Mouse (Mus musculus) heart, embryonic 14.5 days (tissue): ENCODE measurements around the gene Vamp5. TPM values are rescaled to one million over a fixed set of nuclear protein-coding genes. Genes with fewer than 3 reads are reported as not detected.
A peak's percentile ranks its signal among the peaks of the same experiment; 100 is the strongest.

Experiments
- ATAC-seq: fragments of 200-750 bp; cut with Nextera tagmentation; 2 replicates; pipeline ENCODE4 v1.8.0; 2017; ENCODE audit warnings: low read depth, moderate TSS enrichment; ENCODE audit not compliant: insufficient number of reproducible peaks, insufficient read depth, low FRiP score
- H3K27ac ChIP-seq, 2 experiments: fragments of 200-500 bp in 1 of 2; fragments of 300-500 bp in 1 of 2; sonication (generic) in 1 of 2; replicated peaks in 1 of 2; 2 replicates each; pipeline ENCODE4 v1.5.1; 2012 to 2014; ENCODE audit warnings: low read depth in 2 of 2, low read length in 2 of 2, control low read depth in 1 of 2, mild to moderate bottlenecking in 1 of 2, mixed read lengths in 1 of 2; ENCODE audit not compliant: control insufficient read depth in 1 of 2, insufficient read depth in 1 of 2
- H3K27me3 ChIP-seq: fragments of 300-500 bp; sonication (generic); 2 replicates; pipeline ENCODE4 v1.6.1; 2014; ENCODE audit warnings: mild to moderate bottlenecking, low read length, control low read depth; ENCODE audit not compliant: control insufficient read depth, insufficient read depth
- H3K36me3 ChIP-seq: fragments of 300-500 bp; sonication (generic); 2 replicates; pipeline ENCODE4 v1.6.1; 2014; ENCODE audit warnings: mild to moderate bottlenecking, control low read depth, low read length, mixed read lengths; ENCODE audit not compliant: control insufficient read depth, insufficient read depth
- H3K4me1 ChIP-seq, 2 experiments: fragments of 200-500 bp in 1 of 2; fragments of 300-500 bp in 1 of 2; sonication (generic) in 1 of 2; 2 replicates each; pipeline ENCODE4 v1.6.1; 2012 to 2014; ENCODE audit warnings: low read length in 2 of 2, control low read depth in 1 of 2, mixed read lengths in 1 of 2; ENCODE audit not compliant: control insufficient read depth in 2 of 2, insufficient read depth in 2 of 2
- H3K4me2 ChIP-seq: fragments of 300-500 bp; sonication (generic); 2 replicates; pipeline ENCODE4 v1.6.1; 2014; ENCODE audit warnings: mild to moderate bottlenecking, low read length
- H3K4me3 ChIP-seq, 2 experiments: fragments of 200-500 bp in 1 of 2; fragments of 300-500 bp in 1 of 2; sonication (generic) in 1 of 2; 2 replicates each; pipeline ENCODE4 v1.5.1; 2012 to 2014; ENCODE audit warnings: low read length in 2 of 2, mild to moderate bottlenecking in 2 of 2, control low read depth in 1 of 2, low read depth in 1 of 2, moderate library complexity in 1 of 2; ENCODE audit not compliant: control insufficient read depth in 1 of 2, insufficient read depth in 1 of 2
- H3K9ac ChIP-seq: fragments of 300-500 bp; sonication (generic); 2 replicates; pipeline ENCODE4 v1.6.1; 2014; ENCODE audit warnings: mild to moderate bottlenecking, low read length
- H3K9me3 ChIP-seq: fragments of 300-500 bp; sonication (generic); 2 replicates; pipeline ENCODE4 v1.6.1; 2016; ENCODE audit warnings: low read length, control low read depth; ENCODE audit not compliant: control insufficient read depth
- WGBS: fragments of 180-500 bp; shearing (Covaris S2); extraction: QIAGEN DNeasy Blood & Tissue Kit; methylation state at CpG from one replicate; pipeline ENCODE4 v1.1.7; 2014; 5-methylcytosine and 5-hydroxymethylcytosine counted together
- polyA plus RNA-seq: library from polyadenylated mRNA; unstranded; fragments of >200 nt; fragmentation: Nextera tagmentation; extraction: Ambion mirVana; gene quantifications from 2 replicates; pipeline ENCODE4 v1.2.1, GENCODE M21; 2014

Gene Vamp5
- polyA plus RNA-seq, 1 experiment from 2014 or later, result 61.9 TPM

GRCm38 (mm10) chr6:72415964-72416772 is 35.9 kb upstream of the Vamp5 start:
- Histone ChIP-seq H3K4me1 (peaks cover 3 to 15% of the 10 kb centered on the region in 2 experiments; a peak in 3 of 4 replicates), H3K4me3 (no peak overlapping the region), H3K9me3 (no peaks in the 10 kb centered on the region), H3K27ac (no peak overlapping the region), H3K36me3 (peaks cover 42% of the 10 kb centered on the region), H3K27me3 (no peaks in the 10 kb centered on the region), H3K9ac (0 out of 2 replicates have a peak overlapping the region, but pooled peaks have one; percentile 39), H3K4me2 (no peak overlapping the region)
- no peak for ATAC-seq
- WGBS, result 56% methylated on average over 7 of the region's 7 CpGs

GRCm38 (mm10) chr6:72415181-72415580 is 34.9 kb upstream of the Vamp5 start:
- no peak for ATAC-seq
- H3K9ac ChIP-seq, result peak overlapping the region; percentile 91; the same call in 1 of the 2 replicates

GRCm38 (mm10) chr6:72414076-72414756 is 33.9 kb upstream of the Vamp5 start, which contains the start of gene Ggcx:
Gene Ggcx, plus strand, starts transcription at chr6:72414308.
- peak; percentile 91 for ATAC-seq
- Histone ChIP-seq H3K4me1 (peaks cover 3 to 15% of the 10 kb centered on the region in 2 experiments; a peak in 3 of 4 replicates), H3K36me3 (peaks cover 23% of the 10 kb centered on the region), H3K4me2 (peak within 1 kb of the TSS; percentile 83), H3K9ac (peak within 1 kb of the TSS; percentile 91), H3K27ac (peak within 1 kb of the TSS; percentile 74), H3K9me3 (no peaks in the 10 kb centered on the region), H3K4me3 (peak within 1 kb of the TSS; percentile 82 to 91), H3K27me3 (no peaks in the 10 kb centered on the region)
- 2% methylated on average over 33 of the region's 33 CpGs for WGBS

More at GRCm38 (mm10) chr6:72415181-72415580, 34.9 kb upstream of the Vamp5 start:
- Histone ChIP-seq H3K4me2 (peak overlapping the region; percentile 83), H3K4me1 (peaks cover 3 to 15% of the 10 kb centered on the region in 2 experiments; a peak in 3 of 4 replicates), H3K9me3 (no peaks in the 10 kb centered on the region), H3K4me3 (peak overlapping the region; percentile 18 to 82; a peak in 2 of 4 replicates), H3K27ac (no peak overlapping the region), H3K36me3 (peaks cover 32% of the 10 kb centered on the region), H3K27me3 (no peaks in the 10 kb centered on the region)
- WGBS, result 80% methylated on average over 5 of the region's 5 CpGs

GRCm38 (mm10) chr6:72410518-72410917 is 30.2 kb upstream of the Vamp5 start:
- H3K36me3 ChIP-seq, result no peaks in the 10 kb centered on the region
- no peak overlapping the region for H3K27ac ChIP-seq
- no peak for ATAC-seq
- H3K4me2 ChIP-seq, result no peak overlapping the region
- H3K4me1 ChIP-seq, result peaks cover 0 to 11% of the 10 kb centered on the region in 2 experiments; a peak in 2 of 4 replicates
- H3K9me3 ChIP-seq, result no peaks in the 10 kb centered on the region
- no peak overlapping the region for H3K4me3 ChIP-seq
- H3K9ac ChIP-seq, result no peak overlapping the region
- H3K27me3 ChIP-seq, result no peaks in the 10 kb centered on the region
- WGBS, result 79% methylated on average over 7 of the region's 7 CpGs

GRCm38 (mm10) chr6:72410003-72410402 is 29.7 kb upstream of the Vamp5 start:
- Histone ChIP-seq H3K4me1 (peaks cover 0 to 6% of the 10 kb centered on the region in 2 experiments; a peak in 2 of 4 replicates), H3K4me3 (no peak overlapping the region), H3K9me3 (no peaks in the 10 kb centered on the region), H3K36me3 (no peaks in the 10 kb centered on the region), H3K4me2 (no peak overlapping the region), H3K27ac (no peak overlapping the region), H3K27me3 (no peaks in the 10 kb centered on the region), H3K9ac (no peak overlapping the region)
- 14% methylated on average over 1 of the region's 1 CpGs for WGBS
- ATAC-seq, result no peak

GRCm38 (mm10) chr6:72409567-72409966 is 29.3 kb upstream of the Vamp5 start:
- ATAC-seq, result no peak
- H3K36me3 ChIP-seq, result no peaks in the 10 kb centered on the region
- no peak overlapping the region for H3K4me2 ChIP-seq
- no peaks in the 10 kb centered on the region for H3K27me3 ChIP-seq
- no peak overlapping the region for H3K4me3 ChIP-seq
- no peak overlapping the region for H3K9ac ChIP-seq
- 13% methylated on average over 3 of the region's 3 CpGs for WGBS
- peaks cover 0 to 3% of the 10 kb centered on the region in 2 experiments; a peak in 1 of 4 replicates for H3K4me1 ChIP-seq
- H3K27ac ChIP-seq, result no peak overlapping the region
- H3K9me3 ChIP-seq, result no peaks in the 10 kb centered on the region

- H3K9me3 ChIP-seq, result no peaks in the 10 kb centered on the region
- H3K4me2 ChIP-seq, result no peak overlapping the region
- 0 out of 2 replicates have a peak, but pooled peaks have one; percentile 17 for ATAC-seq
- 5% methylated on average over 5 of the region's 5 CpGs for WGBS
- H3K27ac ChIP-seq, result no peak overlapping the region
- H3K4me3 ChIP-seq, result no peak overlapping the region
- H3K9ac ChIP-seq, result no peak overlapping the region
- H3K4me1 ChIP-seq, result no peaks in the 10 kb centered on the region
- H3K27me3 ChIP-seq, result no peaks in the 10 kb centered on the region
- H3K36me3 ChIP-seq, result no peaks in the 10 kb centered on the region
Measured at GRCm38 (mm10) chr6:72407119-72407518, 26.9 kb upstream of the Vamp5 start.
